Mouse (Mus musculus) cerebellum, postnatal 36 days (tissue): ENCODE data around the gene Lypd6b.

ENCODE experiments used
- DNase-seq, 2 experiments: peaks; one replicate each; pipeline ENCODE4 v3.0.0; 2021 to 2022; ENCODE audit warnings: mixed read lengths in 2 of 2

The Lypd6b gene

DNA sequence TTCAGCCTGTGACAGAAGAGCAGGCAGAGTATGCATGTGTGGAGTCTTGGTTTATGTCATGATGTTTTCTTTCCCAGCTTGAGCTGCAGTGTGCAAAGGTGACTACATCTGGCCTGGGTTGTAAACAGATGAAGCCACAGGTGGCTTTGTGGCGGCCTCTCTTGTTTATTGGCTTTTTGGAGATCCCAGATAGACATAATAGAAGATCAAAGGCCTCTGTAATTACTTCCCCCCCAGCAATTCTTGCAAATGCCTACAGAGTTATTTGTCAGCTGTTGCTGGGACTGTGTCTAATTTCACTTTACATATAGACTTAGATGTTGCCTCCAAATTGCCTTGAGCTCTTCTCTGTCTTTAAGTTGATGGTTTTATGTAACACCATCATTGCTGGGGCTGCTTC lies 38.1 kb downstream of the Lypd6b start:
- DNase-seq, result no peak

DNA sequence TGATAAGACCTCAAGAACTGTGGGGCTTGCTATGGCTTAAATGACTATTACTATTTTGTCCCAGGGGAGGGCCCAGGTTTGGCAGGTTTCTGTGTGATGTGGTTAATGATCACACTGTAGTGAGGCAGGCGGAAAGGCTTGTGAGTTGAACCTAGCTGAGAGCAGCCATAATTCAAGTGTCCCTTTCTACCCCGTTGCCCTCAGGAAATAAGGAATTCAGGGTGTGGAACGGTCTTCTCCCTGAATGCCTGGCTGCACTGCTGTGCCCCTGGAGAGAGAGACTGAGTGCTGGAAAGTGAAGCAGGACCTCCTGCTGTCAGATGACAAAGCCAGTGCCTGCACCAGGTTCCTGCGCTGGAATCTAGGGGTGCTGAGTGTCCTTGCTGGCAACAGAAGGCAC lies 40.3 kb downstream of the Lypd6b start:
- no peak for DNase-seq

DNA sequence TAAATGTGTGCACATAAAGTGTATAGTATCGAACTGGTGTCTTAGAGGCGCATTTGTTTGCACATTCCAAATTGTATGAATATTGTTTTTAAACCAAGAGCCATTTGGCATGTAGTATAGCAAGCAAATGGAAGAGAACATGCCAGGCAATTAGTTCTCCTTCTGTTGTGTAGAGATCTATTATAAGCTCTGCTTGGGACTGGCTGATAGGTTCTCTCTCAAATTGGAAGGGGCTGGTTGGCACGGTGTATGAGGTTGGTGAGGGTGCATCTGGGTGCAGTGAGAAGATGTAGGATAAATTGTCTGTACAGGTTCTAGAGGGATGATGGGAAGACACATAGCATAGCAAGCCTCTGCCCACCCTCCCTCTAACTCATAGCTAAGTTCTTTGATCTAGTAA lies 42.9 kb downstream of the Lypd6b start:
- DNase-seq, result no peak

- DNase-seq, result no peak
Measured at GRCm38 (mm10) chr2:49832277-49832803, 44.9 kb downstream of the Lypd6b start.

DNA sequence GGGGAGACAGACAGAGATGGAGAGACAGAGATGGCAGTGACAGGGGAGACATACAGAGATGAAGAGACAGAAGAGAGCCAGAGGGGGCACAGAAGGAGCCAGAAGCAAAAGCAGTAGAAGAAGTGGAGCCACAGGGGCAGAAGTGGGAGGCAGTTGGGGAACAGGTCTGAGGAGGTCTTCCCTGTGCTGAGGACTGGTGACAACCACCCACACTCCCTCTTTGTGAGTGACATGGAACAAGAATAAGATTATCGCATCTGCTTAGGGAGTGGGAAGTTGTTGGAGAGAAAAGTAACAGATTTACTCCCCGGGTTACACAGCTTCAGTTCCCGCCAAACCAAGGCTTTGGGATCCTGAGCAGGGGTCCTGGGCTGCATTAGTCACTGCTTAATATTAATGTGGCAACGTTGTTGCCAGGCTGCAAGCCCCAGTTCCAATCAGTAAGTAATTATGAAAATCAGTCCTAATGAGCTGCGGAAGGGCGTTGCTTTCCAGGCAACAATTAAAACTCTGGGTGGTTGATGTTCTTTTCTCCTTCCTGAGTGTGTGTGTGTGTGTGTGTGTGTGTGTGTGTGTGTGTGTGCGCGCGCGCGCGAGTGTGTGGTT lies 50.1 kb downstream of the Lypd6b start:
- DNase-seq, result no peak

GRCm38 (mm10) chr2:49838611-49839010 lies 51.1 kb downstream of the Lypd6b start:
- no peak for DNase-seq

GRCm38 (mm10) chr2:49840573-49840972 lies 53.1 kb downstream of the Lypd6b start:
- DNase-seq, result peak; percentile 3 to 8

- DNase-seq, result no peak
Measured at GRCm38 (mm10) chr2:49841089-49841488, 53.6 kb downstream of the Lypd6b start.

GRCm38 (mm10) chr2:49845104-49845503 lies 57.6 kb downstream of the Lypd6b start:
- no peak for DNase-seq

DNA sequence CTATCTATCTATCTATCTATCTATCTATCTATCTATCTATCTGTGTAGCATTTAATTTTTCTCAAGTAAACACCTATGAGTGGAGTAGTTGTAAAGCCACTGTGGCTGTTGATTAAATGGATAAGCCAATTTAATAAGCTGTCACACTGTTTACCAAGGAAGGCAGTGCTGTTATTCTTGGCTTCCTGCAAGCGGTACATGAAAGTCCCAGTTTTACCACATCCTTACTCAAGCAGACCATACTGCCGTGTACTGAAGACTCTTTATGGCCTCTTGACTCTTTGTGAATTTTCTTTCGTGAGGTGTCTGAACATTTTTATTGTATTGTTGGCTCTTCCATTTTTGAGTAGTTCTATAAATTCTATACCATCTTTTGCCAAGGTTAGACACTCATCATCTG lies 58.6 kb downstream of the Lypd6b start:
- DNase-seq, result no peak

DNA sequence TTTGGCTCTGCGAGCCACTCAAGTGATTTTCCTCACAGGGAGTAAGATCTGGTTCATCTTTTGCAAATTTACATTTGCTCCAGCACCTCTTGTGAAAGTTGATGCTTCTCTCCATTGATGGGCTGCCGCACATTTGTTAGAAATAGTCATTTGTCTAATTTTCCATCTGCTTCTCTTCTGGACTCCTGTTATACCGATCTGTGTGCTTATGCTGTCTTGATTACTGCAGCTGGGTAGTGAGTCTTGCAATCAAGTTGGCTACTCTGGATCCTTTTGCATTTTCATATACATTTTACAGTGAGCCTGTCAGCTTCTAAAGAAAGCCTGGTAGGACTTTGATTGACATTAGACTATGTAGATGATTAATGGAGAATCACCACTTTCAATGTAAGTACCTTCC lies 59.4 kb downstream of the Lypd6b start:
- no peak for DNase-seq

- DNase-seq, result no peak
Measured at GRCm38 (mm10) chr2:49847831-49848230, 60.3 kb downstream of the Lypd6b start.

- no peak for DNase-seq
Measured at GRCm38 (mm10) chr2:49849771-49850170, 62.3 kb downstream of the Lypd6b start.

DNA sequence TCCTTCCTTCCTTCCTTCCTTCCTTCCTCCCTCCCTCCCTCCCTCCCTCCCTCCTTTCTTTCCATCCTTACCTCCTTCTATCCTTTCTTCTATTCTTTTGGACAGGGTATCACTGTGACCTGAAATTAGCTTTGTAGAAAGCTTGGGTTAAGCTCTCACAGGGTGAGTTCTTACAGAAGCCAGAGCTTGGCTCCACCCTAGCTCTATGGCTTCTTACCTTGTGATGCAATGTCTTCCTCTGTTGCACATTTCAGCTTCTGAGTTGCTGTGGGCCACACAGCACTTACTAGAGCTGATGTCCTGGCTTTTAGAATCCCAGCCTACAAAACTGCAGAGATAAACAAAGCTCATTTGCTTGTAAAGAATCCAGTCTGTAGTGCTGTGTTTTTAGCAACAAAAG lies 64.5 kb downstream of the Lypd6b start:
- no peak for DNase-seq

- DNase-seq, result no peak
Measured at GRCm38 (mm10) chr2:49856161-49856564, 68.7 kb downstream of the Lypd6b start.

DNA sequence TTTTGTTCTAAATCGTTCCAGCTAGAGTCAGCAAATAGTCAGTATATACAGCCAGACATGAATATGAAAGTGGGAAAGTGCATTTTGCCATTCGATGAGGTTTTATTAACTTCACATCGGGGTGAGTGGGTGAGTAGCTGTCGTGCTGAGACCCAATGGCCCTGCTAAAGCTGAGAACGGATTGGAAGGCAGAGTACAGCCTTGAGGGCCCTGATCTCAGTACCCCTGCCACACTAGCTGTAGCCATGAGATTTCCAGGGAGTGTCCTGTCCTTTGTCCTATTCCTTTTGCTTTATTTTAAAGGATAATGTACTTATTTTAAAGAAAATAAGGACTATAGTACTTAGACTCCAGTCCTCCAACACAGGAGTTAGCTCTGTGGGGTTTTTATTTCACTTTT lies 69.1 kb downstream of the Lypd6b start:
- no peak for DNase-seq

- no peak for DNase-seq
Measured at GRCm38 (mm10) chr2:49860219-49860962, 72.9 kb downstream of the Lypd6b start.

GRCm38 (mm10) chr2:49860969-49861592 lies 73.6 kb downstream of the Lypd6b start:
- no peak for DNase-seq

DNA sequence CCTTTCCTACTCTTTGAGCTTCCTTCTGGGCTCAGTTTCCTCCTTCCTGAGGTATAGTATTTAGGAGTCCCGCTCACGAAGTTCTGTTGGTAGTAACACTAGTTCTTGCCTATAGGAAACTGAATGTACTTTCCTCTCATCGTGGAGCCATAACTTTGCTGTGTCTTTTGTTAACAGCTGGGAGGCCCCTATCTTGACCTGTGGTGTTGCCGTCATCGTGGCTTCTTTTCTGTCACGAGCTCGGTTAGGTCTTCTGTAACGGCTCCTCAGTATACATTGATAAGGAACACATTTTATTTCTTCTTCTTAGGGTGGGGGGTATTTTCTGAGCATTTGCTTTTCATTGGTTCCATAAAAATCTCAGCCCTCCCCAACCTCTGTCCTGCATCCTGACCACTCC lies 74.2 kb downstream of the Lypd6b start:
- no peak for DNase-seq

GRCm38 (mm10) chr2:49868116-49868858 lies 80.8 kb downstream of the Lypd6b start:
- no peak for DNase-seq

- DNase-seq, result no peak
Measured at GRCm38 (mm10) chr2:49869044-49869443, 81.6 kb downstream of the Lypd6b start.

GRCm38 (mm10) chr2:49869782-49870514 lies 82.5 kb downstream of the Lypd6b start:
- DNase-seq, result no peak

- DNase-seq, result no peak
Measured at GRCm38 (mm10) chr2:49871012-49871411, 83.5 kb downstream of the Lypd6b start.
